Mouse (Mus musculus): ENCODE results near the gene Ttll3. TPM values are rescaled to one million over a fixed set of nuclear protein-coding genes. Genes with fewer than 3 reads are reported as not detected.

Gene Ttll3
- polyA plus RNA-seq, 1 experiment from 2014 or later: 10.7 TPM

Small RNA genes within 50 kb of the gene (microRNA-seq; reads per million reads assigned to microRNA genes)
- gene Gm24387 (ENCODE audit: borderline number of aligned reads): not detected

Other genes starting within 250 kb of the Ttll3 start
- gene Lhfpl4, start 193.9 kb upstream of the Ttll3 start, polyA plus RNA-seq (2015; fragmentation: Nextera tagmentation; extraction: Ambion mirVana): 1.5 and 1.9 TPM in 2 replicates
- 32.3 and 35.6 TPM in 2 replicates for gene Mtmr14, start 151.4 kb upstream of the Ttll3 start, polyA plus RNA-seq (2015; fragmentation: Nextera tagmentation; extraction: Ambion mirVana)
- gene Cpne9, start 107.0 kb upstream of the Ttll3 start, polyA plus RNA-seq (2015; fragmentation: Nextera tagmentation; extraction: Ambion mirVana): 0.21 and 1.1 TPM in 2 replicates
- gene Brpf1, start 82.1 kb upstream of the Ttll3 start, polyA plus RNA-seq (2015; fragmentation: Nextera tagmentation; extraction: Ambion mirVana): 18.0 and 22.9 TPM in 2 replicates
- 12.5 and 13.6 TPM in 2 replicates for gene Ogg1, start 62.3 kb upstream of the Ttll3 start, polyA plus RNA-seq (2015; fragmentation: Nextera tagmentation; extraction: Ambion mirVana)
- gene Camk1, start 45.3 kb upstream of the Ttll3 start, polyA plus RNA-seq (2015; fragmentation: Nextera tagmentation; extraction: Ambion mirVana): 100 and 101 TPM in 2 replicates
- 51.0 and 54.2 TPM in 2 replicates for gene Tada3, start 11.4 kb upstream of the Ttll3 start, polyA plus RNA-seq (2015; fragmentation: Nextera tagmentation; extraction: Ambion mirVana)
- 381 and 384 TPM in 2 replicates for gene Arpc4, start 11.1 kb upstream of the Ttll3 start, polyA plus RNA-seq (2015; fragmentation: Nextera tagmentation; extraction: Ambion mirVana)
- 16.7 and 19.7 TPM in 2 replicates for gene Rpusd3, start 30.1 kb downstream of the Ttll3 start, polyA plus RNA-seq (2015; fragmentation: Nextera tagmentation; extraction: Ambion mirVana)
- not detected in 2 replicates for gene Cidec, start 46.5 kb downstream of the Ttll3 start, polyA plus RNA-seq (2015; fragmentation: Nextera tagmentation; extraction: Ambion mirVana)
- 81.4 and 84.8 TPM in 2 replicates for gene Jagn1, start 53.3 kb downstream of the Ttll3 start, polyA plus RNA-seq (2015; fragmentation: Nextera tagmentation; extraction: Ambion mirVana)
- gene Il17re, start 69.2 kb downstream of the Ttll3 start, polyA plus RNA-seq (2015; fragmentation: Nextera tagmentation; extraction: Ambion mirVana): 11.7 and 12.2 TPM in 2 replicates
- 34.3 and 37.5 TPM in 2 replicates for gene Il17rc, start 82.2 kb downstream of the Ttll3 start, polyA plus RNA-seq (2015; fragmentation: Nextera tagmentation; extraction: Ambion mirVana)
- 21.5 and 22.5 TPM in 2 replicates for gene Creld1, start 94.0 kb downstream of the Ttll3 start, polyA plus RNA-seq (2015; fragmentation: Nextera tagmentation; extraction: Ambion mirVana)
- gene Prrt3, start 112.7 kb downstream of the Ttll3 start, polyA plus RNA-seq (2015; fragmentation: Nextera tagmentation; extraction: Ambion mirVana): 1.6 and 2.0 TPM in 2 replicates
- 101 and 103 TPM in 2 replicates for gene Emc3, start 142.4 kb downstream of the Ttll3 start, polyA plus RNA-seq (2015; fragmentation: Nextera tagmentation; extraction: Ambion mirVana)
- 6.6 and 6.9 TPM in 2 replicates for gene Fancd2, start 142.4 kb downstream of the Ttll3 start, polyA plus RNA-seq (2015; fragmentation: Nextera tagmentation; extraction: Ambion mirVana)
- 0.16 TPM in 1 of 2 replicates, not detected in the other for gene Fancd2os, start 211.5 kb downstream of the Ttll3 start, polyA plus RNA-seq (2015; fragmentation: Nextera tagmentation; extraction: Ambion mirVana)
- gene Brk1, start 215.5 kb downstream of the Ttll3 start, polyA plus RNA-seq (2015; fragmentation: Nextera tagmentation; extraction: Ambion mirVana): 221 and 230 TPM in 2 replicates
- gene Vhl, start 234.7 kb downstream of the Ttll3 start, polyA plus RNA-seq (2015; fragmentation: Nextera tagmentation; extraction: Ambion mirVana): 43.4 and 47.8 TPM in 2 replicates
- 4.0 and 5.8 TPM in 2 replicates for gene Irak2, start 249.2 kb downstream of the Ttll3 start, polyA plus RNA-seq (2015; fragmentation: Nextera tagmentation; extraction: Ambion mirVana)